Mouse (Mus musculus) erythroblast, embryonic 14.5 days (primary cell): ENCODE measurements at regions not wholly inside any gene's neighbourhood (a gene's known extent, or its start where the extent isn't known, plus 50 kb on each side); places are given as distances from the start of the nearest gene placed in this dataset.

Experiments used
- GATA1 ChIP-seq: IDR thresholded peaks from 2 replicates; pipeline ENCODE4 v1.6.1; 2012; ENCODE audit warnings: low read length, inconsistent platforms, mixed read lengths
- TAL1 ChIP-seq: IDR thresholded peaks from 3 replicates; pipeline ENCODE4 v1.6.1; 2012; ENCODE audit warnings: low read length, inconsistent platforms, mixed read lengths

GRCm38 (mm10) chr9:93889256-93889655, 648.6 kb downstream of the 1190002N15Rik start:
- TF ChIP-seq GATA1 (no peak), TAL1 (no peak)
